Mouse (Mus musculus) adrenal gland, postnatal 25 days (tissue): ENCODE measurements at regions not wholly inside any gene's neighbourhood (a gene's known extent, or its start where the extent isn't known, plus 50 kb on each side); places are given as distances from the start of the nearest gene placed in this dataset.
"Not testable (repeated sequence)": the region's sequence is repeated elsewhere in the genome, so short reads cannot be mapped to it uniquely, and the experiment has no call there.

Source experiments
- DNase-seq: peaks from one replicate; pipeline ENCODE4 v3.0.0; 2021; ENCODE audit warnings: mixed read lengths

DNA sequence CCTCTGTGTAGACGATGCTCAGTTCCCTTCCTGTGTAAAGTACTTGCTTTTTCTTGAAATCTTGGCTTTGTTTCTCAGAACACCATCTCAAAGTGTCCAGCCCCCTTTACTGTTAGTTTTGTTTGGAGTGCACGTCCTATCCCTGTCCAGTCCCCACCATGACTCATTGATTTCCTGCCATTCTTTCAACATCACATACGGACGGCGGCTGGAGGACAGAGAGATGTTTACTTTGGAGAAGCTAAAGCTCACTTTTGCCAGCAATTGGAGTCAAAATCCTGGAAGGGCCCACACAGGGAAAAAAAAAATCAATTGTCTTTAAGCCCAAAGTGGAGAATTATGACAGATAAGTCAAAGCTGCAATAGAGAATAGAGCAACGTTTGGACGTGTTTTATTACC is 51.8 kb downstream of the Gm5426 start:
- no peak for DNase-seq

DNA sequence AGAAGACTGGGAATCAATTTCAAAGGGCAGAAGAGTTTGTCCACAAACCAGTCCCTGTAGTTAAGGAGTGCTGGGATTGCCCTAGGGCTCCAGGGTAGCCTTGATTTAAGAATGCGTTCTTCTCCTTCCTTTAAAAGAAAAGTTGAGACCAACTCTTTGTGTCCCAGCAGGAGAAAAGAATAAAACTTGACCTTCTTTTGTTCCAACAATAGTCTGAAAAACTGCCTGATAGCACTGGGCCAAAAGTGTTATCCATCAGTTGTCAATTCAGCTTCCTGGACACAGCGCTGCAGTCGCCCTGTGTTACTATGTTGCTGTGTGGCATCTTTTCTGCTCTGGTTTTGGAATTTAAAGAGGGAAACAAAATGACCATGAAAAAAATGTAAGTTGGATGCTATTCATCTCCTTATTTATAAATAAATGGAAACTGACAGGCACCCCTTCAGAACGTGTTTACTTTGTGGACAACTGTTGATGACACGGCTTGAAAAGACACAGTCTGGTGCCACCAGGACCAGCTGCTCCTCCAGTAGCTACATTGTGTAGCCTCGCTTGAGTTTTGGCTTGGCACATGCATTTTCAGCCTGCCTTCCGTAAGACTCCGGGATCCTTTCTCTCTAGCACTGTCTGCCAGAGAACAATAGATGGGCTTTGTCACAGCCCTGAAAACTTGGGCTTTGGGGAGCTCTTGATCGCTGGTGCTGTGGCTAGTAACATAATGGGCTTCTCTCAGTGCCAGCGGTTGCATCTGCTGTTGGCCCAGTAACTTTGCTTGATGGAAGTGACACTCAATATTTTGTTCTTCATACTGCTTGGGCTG is 54.0 kb downstream of the Gm5426 start:
- no peak for DNase-seq

DNA sequence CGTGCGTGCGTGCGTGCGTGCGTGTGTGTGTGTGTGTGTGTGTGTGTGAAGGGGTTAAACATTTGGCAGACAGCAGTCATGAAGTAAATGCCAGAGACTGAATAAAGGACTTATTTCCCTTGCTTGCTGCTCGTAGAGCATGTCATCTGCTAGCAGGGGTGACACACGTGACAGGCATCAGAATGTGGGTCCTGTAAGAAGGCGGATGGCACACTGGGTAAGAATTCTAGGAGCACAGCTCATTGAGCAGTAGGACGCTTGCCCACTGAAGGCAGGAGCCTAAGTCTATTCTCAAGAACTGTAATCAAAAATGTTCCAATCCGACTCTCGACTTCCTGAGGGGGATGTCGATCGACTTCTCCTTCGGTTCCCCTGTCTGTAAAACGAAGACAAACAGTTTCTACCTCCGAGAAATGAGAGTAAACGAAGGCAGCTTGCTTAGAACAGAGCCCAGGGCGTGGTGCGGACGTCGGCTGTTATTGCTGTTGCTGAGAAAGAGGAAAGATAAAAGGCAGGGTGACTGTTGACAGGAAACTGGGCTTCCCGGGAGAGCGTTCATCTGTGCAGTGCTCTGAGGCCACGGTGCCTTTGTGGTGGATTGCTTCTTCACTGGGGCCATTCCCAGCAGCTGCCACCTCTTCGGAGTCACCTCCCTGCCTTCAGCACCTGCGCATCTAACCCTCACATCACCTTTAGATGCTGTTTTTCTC is 64.7 kb downstream of the Gm5426 start:
- no peak for DNase-seq

DNA sequence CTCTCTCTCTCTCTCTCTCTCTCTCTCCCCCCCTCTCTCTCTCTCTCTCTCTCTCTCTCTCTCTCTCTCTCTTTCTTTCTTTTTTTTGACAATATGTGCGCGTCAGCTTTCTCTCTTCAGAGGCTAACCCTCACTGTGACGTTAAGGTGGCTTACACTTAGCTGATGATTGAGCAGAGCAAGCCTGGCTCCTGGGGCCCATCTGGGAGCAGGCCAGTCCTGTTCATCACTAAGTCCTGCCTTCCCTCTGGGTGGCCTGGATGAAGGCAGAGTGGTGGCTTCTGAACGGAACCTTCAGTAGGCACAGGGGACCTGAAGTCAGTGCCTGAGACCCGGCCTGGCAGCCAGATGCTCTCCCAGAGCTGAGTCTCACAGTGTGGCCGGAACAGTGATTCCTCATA is 65.5 kb downstream of the Gm5426 start:
- no peak for DNase-seq

DNA sequence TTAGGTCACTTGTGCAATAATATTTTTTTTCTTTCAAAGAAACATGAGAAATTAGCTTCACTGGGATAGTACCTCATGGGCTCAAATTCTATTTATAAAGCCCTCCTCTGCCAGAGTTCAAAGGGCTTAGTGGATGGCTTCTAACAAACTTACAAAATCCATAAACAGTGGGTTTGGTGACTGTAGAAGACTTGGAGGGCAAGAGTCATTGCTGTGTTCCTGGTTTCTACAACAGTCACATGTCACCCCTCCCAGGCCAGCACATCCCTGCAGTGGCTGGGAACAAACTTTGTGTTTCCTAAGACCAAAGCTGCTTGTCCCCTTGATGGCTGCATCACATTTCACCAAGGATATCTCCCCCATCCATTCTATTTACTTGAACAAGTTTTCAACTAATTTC is 66.5 kb downstream of the Gm5426 start:
- no peak for DNase-seq

DNA sequence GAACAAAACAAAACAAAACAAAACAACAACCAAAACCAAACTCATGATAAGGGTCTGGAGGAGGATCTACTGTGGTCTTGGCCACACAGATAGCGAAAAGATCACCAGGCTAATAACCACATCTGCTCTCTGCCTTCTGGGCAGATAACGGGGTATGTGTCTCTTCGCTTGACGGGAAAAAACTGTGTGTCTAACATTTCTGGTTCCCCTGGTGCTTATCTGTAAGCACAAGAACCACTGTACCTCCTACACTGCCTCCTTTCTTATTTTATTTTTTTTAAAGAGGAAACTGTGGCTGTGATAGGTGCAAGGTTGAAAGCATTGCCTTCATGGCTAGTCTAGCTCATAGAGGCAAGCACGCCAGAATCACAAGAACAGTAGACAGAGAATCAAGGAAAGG is 67.8 kb downstream of the Gm5426 start:
- no peak for DNase-seq

DNA sequence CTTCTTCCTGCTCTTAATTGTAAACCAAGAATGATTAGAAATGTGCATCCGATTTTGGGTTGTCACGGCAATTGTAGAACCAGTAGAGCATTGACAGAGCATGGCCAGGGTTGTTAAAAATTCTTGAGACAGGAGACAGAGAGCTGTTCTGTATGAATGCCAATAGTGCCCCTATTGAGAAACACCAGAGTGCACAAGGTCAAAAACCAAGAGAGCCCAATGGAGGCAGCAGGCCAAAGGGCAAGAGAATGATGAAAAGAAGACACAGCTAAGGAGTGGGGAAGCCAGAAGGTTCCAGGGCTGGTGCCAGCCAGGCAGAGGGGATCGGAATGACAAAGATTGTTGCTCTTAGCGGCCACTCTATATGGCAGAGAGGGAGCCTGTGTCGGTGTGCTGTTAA is 72.8 kb downstream of the Gm5426 start:
- DNase-seq = peak; percentile 15

DNA sequence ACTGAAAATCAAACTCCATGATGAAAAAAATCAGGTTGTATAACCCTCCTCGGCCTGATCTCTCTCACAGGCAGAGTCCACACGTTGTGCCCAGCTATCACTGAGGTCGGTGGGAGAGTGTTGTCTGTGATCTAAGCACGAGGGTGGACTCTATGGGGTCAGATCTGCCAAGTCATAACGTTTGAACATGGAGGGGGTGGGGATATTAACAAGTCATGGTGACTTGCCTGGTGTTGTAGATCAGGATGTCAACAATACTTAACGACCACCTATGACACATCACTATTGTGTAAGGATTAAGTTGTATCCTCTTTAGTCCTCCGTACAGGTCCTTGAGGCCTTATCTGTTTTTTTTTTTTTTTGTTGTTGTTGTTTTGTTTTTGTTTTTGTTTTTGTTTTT is 74.8 kb downstream of the Gm5426 start:
- DNase-seq = no peak

DNA sequence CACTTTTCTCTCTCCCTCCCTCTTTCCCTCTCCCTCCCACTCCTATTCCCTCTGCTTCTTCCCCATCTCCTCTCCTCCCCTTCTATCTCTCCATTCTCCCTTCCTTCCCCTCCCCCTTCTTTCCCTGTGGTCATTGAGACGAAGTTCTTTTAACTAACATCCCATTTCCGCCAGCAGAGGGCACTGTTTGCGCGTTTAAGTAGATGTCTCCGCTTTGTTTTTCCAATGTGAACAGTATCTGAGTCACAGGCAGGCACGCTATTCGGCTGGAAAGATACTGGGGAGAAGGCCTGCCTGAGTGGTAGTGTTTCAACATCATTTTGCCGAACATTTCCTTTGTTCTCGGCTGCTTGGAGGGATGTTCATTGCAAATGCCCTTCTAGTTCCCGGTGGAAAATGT is 77.5 kb downstream of the Gm5426 start:
- peak; percentile 87 for DNase-seq

DNA sequence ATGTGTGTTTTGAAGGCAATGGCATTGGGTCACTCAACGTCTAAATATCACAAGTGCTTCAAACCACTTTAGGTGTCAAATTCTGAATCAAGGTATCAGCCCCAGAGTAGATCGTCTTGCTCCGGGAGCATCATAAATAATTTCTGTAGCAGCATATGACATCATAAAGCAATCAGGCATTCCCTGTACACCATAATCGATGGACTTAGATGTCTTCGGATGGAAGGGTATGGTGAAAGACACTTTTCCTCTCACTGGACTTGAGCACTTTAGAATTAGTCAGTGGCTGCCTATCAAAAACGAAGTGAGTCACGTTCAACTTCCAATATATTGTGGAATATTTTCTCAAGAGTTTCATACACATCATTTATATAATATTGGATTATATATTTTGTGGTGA is 77.9 kb downstream of the Gm5426 start:
- DNase-seq = no peak

DNA sequence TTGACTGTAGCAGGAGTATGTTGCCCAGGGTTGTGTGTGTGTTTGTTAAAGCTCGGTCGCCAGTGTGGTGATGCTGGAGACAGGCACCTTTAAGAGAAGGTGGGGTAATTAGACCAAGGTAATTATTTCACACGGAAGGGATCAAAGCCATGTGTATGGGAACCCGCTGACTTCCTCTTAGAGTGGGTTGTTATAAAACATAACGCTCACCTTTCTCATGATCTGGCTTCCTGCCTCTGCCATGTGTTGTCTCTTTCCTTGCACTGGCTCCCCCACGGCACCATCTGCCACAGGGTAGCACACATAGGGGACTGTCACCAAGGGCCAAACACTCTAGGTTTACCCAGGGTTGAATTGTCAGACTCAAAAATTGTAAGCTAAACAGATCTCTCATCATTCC is 78.5 kb downstream of the Gm5426 start:
- peak; percentile 10 for DNase-seq

DNA sequence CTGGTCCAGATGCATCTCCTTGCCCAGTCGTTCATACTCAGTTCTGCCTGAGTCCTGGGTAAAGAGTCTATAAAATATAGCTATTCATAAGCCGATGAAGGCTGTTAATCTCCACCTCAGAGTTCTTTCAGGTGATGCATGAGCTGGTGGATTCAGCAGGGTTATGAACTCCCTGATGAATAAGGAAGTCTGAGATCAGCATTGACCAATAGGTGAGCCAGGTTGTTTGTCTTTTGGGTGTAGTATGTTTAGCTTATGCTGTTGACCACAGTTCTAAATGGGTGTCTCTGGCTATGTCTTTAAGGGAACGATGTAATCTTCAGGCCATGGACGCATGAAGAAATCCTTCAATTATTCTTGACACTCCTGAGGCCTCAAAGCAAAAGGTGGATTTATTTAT is 84.3 kb downstream of the Gm5426 start:
- no peak for DNase-seq

DNA sequence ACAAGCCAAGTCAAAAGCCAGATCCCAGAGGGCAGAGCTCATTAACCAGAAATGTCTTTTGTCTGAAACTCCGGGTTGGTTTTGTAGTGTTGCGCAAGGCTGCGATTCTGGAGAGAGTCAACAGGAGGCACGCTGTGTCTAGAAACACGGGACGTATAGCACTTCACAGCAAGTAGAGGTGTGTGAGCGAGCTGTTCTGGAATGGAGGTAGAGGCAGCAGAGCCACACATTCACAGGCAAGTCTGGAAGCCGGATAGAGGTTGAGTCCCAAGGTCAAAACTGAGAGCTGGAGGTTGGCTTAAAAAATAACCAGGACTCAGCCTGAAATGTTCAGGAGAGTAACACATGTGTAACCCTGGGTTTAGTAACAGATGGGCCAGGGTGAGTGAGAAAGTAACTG is 94.0 kb downstream of the Gm5426 start:
- DNase-seq = peak; percentile 9

DNA sequence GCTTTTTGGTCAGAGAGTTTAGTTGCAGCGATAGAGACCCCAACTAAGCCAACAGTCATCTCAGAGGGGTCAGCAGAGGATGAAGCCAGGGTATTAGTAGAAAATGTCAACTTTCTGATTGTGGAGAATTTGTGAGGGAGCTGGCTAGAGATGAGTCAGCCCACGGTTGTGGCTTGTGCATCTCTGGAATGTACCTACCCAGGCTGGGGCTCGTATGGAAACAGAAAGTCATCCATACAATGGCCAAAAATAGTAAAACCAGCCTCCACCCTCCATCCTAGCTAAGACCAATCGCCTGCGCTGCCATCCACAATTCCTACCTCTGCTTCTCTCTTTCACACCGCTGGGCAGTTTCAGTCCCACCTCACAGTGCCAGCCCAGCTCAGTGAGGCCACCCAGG is 94.9 kb downstream of the Gm5426 start:
- DNase-seq = no peak

DNA sequence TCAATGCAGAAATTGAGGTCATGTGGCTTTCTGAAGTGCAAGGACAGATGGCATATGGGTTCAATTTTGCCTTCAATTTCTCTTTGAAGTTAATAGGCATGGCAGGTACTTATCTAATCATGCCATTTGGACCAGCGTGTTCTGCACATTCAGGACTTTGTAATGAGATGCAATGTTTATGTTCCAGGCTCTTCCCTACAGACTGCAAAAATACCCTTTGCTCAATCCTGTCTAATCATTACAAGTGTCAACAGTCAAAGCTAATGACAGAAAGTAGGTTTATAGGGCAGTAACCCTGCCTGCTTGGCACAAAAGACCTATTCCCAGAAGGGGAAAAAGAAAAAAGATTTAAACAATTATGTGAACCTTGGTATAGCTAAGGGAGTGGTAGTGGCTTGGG is 96.5 kb downstream of the Gm5426 start:
- no peak for DNase-seq

DNA sequence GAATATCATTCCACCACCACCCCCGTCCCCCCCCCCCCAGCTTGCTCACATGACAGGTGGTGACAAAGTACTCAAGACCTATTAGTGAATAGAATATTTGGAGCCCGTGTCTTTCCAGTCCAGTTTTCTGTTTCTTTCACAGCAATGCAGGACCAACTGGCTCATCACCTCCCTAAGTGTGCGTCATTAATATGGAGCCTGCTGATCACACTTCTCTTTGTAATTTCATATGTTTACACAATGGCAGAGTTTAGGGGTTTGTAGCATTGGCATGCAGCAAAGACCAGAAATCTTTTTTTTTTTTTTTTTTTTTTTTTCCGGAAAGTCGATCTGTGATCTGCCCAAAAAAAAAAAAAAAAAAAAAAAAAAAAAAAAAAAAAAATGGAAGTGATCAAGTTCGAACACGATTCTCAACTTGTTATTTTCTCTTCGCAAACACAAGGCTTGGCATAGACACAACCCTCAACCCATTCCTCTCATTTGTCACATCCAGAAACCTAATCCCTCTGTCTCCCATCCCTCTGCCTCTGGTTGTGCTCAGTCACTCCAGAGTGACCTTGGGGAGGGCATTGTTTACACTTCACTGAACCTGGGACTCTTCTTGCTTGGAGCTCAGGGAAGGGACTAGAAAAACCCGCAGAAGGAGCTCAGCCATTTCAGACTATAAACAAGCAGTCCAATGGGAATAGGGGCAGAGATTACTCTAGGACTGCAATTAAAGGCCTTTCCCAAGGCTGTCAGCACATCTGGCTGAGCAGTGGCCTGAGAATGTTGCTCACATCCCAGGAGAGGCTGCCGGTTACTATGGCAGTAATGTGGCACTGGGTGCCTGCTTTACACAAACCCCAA is 98.4 kb downstream of the Gm5426 start:
- no peak for DNase-seq

DNA sequence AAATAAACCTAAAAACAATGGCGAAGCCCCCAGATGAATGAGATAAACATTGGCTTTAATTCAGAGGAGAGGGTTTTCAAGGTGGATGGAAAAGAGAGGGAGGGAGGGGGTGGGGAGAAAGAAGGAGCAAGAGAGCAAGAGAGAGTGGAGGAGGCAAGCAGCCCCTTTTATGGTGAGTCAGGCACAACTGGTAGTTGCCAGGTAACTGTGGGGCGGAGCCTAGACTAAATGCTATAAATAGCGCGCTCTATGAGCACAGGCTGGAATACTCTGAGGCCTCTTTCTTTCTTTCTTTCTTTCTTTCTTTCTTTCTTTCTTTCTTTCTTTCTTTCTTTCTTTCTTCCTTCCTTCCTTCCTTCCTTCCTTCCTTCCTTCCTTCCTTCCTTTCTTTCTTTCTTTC is 99.6 kb downstream of the Gm5426 start:
- not testable (repeated sequence) for DNase-seq

DNA sequence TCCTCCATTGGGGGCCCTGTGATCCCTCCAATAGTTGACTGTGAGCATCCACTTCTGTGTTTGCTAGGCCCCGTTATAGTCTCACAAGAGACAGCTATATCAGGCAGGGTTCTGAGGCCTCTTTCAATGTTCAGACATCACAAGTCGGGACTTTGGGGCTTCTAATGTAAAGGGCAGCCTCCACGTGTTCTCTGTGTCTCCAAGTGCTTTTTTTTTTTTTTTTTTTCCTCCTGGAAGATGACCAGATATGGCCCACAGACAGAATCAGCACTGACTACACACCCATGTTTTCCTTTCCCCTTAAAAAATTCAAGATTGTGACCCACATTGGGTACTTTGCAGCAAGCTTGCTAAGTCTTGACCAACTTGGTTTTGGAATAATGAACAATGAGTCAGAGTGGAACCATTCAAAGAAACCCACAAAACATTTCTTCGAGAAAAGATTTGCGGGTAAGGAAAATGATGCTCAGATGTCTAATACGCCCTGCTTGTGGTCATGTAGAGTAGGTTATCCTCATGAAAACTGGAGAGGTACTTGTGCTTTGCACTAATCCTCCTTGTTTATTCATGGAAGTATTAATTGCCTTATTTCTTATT is 100.5 kb downstream of the Gm5426 start:
- DNase-seq = no peak

DNA sequence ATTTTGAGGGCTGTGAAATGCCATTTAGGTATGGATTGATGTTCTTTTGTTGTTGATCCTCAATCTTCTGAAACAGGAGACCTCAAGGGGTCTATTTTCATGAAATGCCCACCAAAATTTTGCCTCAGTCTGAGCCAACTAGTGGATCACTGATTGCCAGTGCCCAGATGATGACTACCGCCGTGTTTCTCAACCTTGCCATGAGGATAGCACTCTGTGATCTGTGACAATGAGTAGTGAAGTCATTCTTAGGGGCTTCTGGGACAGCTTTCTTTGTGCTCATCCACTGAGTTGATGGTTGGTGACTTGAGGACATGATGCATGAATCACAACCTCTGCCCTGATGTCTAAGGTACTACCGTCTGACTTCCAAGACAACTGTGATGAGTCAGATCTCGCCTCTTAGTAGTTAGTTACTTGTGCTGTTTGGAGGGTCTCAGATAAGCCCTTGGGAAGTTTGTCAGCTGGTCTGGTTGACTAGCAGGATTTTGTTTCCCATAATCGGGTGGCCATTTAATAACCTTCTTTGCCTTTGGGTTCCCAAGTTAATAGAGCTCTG is 101.2 kb downstream of the Gm5426 start:
- no peak for DNase-seq

DNA sequence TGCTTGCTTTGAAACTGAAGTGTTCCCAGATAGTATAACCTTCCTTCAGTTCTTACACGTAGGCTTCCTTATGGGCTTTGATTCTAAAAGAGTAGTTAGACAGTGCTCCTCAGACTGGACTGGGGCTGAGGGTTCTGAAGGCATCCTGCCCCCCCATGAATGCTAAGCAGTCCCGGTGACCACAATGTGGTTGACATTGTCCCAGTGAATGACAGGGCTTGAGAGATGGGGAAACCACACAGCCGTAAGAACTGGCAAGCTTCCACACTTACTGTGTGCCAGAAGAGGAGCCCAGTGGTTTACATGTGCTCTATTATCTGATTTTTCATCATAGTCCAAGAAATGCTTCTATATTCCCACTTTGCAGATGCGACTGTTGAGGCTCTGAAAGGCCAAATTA is 101.8 kb downstream of the Gm5426 start:
- DNase-seq = no peak

DNA sequence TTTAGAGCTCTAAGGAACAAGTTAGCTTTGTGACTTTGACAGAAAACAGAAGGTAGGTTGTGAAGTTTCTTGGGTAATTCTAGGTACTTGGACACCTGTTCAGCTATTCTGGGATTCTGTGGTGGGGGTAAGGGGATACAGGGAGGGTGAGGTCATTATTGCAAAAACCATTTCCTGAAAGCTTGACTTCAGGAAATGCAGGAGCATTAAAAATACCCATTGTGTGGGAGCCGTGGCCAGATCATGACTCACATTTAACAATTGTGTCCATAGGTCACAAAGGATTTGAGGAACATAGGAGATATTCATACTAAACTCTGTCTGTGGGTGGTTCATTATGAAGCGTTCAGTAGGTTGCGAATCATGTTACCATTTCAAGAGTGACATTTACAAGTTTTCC is 102.4 kb downstream of the Gm5426 start:
- DNase-seq = no peak

DNA sequence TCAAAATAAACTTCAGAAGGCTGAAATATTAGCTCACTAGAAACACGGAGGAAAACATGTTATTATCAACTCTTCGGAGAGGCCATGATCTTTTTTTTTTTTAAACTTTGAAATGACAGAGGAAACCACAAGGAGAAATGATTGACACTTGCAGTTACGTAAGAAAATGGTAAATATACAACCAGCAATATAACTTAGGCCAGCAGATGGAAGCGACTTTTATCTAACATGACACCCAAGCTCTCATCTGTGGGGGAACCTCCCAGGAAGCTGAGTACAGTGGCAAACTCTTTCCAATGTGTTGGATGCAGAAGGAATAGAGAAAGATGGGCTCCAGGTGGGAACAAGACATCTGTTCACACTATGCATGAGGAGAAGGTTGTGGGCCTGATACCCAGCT is 104.2 kb downstream of the Gm5426 start:
- DNase-seq = no peak
